Mouse (Mus musculus) liver, embryonic 14.5 days (tissue): ENCODE measurements around the gene Smad5.

ENCODE experiments used
- CTCF ChIP-seq: IDR thresholded peaks from 2 replicates; pipeline ENCODE4 v1.5.1; 2016; ENCODE audit warnings: antibody characterized with exemption, low read depth, control low read depth
- EP300 ChIP-seq: IDR thresholded peaks from 2 replicates; pipeline ENCODE4 v1.6.1; 2016; ENCODE audit warnings: antibody characterized with exemption, low read depth

GRCm38 (mm10) chr13:56782621-56783020 is 79.8 kb downstream of the Smad5 start:
- TF ChIP-seq CTCF = no peak
- TF ChIP-seq EP300 = no peak
